Mouse (Mus musculus) adrenal gland, adult 18-20 months (tissue): ENCODE results near the gene Atp13a3. TPM values are rescaled to one million over a fixed set of nuclear protein-coding genes. Genes with fewer than 3 reads are reported as not detected.

ENCODE experiments used
- DNase-seq, 2 experiments: peaks; one replicate each; pipeline ENCODE4 v3.0.0; 2021 to 2022; ENCODE audit warnings: low spot score in 2 of 2
- total RNA-seq, 2 experiments: library from RNA; stranded (reverse); gene quantifications; 1 replicate in 1 of 2; 2 replicates in 1 of 2; pipeline ENCODE4 v1.2.3; 2021

The Atp13a3 gene
- total RNA-seq, 2 experiments from 2014 or later = 91.0 to 99.7 TPM

DNA sequence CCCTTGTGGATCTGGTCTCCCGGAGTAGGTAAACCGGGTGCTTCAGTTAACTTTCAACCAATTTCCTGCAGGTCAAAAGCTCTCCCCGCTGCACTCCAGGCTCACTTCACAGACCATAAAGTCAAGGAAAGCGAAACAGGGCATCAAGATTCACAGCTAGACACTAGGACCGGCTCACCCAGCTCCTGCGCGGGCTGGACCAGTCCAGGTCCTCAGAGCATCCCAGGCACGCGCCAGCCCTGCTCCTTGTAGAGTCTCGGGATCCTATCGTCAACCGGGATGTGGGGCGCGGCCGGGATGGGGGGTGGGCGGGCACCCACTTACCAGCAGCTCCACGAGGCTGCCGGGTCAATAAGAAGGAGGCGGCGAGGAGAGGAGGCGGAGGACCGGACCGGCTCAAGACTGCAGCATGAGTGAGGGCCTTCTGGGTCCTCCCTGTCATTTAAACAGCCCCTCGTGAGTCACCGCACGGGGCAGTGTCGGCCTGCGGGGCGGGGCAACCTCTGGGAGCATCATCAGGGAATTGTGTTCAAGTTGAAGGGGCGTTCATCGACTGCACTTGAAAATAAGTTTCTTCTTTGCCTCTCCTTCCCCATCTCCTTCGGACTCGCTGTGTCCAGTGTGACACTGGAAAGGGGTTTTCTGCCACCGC lies 122.8 kb downstream of the Atp13a3 start, which contains the start of gene Lrrc15:
Gene Lrrc15 (minus strand): TSS at position 413 of the 652 bp plus-strand sequence.
- no peak for DNase-seq

DNA sequence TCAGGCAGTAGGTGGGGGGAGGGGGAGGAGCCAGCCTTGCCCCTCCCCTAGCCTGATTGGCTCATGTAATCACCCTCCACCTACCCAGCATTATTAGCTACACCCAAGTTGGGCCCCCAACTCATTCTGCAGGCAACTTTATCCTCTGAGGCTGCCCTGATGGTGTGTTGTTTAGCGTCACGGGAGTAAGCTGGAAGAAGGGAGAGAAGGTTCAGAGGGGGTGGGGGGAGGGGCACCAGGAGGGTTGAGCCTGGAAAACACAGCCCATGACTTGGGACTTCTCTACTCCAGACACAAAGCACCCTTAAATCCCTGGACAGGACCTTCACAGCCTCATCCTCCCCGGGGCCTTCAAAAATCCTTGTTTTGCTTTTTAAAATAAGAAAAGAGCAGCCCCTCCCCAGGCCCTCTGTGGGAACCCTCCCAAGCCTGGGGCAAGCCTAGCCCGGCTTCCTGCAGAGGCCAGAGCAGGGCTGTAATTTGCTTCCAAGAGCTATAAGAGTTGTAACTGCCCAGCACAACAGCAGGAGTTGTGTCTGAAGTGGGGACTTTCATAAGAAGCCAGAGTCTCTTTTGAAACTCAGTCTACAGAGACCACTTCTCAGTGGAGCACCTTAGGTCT lies 125.0 kb downstream of the Atp13a3 start:
- DNase-seq = no peak

DNA sequence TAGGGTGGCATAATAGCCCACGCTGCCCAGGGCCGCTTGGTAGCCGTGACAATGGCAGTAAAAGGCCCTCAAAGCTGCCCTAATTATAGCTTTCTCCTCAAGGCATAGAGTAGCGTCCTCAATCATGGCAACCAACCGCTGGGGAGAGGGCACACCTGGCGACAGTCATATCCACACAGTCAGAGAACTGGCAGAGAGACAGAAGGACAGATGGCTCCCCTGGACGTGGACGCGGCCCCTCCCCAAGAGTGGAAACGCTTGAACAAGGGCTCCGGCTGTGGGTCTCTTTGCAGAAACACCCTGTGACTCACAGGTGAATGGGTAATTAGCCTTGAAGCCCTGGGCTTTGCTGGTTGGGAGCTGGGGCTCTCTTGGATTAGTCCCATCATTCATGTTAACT lies 127.4 kb downstream of the Atp13a3 start:
- DNase-seq = no peak

DNA sequence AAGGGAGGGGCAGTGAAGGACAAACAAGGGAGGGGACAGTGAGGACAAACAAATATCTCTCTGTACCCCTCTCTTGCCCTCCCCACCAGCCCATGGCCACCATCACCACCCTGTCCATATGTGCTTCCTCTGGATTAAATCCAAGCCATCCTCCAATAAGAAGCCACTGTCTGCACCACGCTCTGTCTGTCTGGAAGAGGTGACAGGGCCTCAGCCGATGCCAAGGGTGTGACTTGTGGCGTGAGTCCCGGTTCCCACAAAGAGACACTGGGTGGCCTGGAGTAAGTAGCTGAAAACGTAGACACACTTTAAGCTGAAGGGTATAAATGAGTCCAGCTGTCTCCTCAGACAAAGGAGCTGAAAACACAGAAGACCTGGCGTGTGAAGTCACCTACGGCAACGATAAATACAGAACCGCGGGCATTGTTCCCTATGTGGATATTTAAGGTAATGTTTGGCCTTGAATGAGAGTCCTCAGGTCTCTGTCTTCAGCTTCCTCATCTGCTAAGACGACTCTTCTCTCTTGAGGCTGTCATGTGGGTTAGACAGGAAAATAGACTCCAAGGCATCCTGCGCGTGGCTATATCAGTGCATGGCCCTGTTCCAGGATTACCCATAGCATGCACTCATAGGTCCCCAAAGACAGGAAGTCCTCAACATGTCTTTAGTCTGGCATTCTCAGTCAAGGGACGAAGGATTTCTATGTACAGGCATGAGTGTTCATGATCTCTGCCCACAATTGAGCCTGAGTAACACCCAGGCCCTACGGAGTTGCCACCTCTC lies 130.0 kb downstream of the Atp13a3 start:
- no peak for DNase-seq

DNA sequence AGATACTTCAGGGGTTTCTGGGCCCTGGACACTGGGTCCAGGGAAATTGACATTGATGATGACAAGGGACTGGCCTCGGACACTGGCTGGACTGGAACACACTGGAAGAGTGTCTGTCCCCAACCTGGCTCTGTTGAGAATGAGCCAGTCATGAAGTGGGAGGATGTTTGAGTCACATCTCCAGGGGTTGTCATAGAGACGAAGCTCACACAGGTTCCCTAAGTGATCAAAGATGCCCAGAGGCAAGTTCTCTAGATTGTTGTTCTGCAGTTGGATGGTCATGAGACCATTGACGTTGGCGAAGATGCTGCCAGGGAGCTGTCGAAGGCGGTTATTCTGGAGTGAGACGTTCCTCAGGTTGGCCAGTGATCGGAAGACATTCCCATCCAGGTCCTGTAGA lies 132.7 kb downstream of the Atp13a3 start:
- no peak for DNase-seq

DNA sequence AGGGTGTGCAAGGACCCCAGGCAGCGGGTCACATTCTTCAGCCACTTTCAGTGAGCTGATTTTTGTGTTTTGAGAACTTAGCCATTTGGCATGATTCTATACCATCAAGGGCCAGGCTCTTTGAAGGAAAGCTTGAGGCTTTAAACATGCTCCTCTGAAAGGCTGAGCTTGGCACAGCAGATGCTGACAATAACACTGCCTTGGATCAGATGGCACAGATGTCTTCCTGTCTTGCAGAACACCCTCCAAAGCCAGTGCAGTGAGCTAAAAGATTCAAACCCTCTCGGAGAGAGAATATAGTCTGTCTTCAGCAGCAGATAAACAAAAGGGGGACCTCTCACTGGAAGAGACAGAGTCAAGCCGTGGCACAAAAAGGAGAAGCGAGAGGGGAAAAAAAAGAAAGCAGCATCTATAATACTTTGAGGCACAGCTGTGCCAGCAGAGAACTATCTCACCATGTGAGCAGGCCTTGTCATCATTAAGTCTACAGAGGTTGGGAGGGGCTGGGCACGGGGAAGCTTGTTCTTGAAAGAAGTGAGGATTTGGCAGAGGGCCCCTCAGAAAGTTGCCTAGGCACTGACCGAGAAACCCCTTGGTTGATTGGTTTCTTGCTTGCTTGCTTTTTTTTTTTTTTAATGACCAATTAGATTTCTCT lies 133.7 kb downstream of the Atp13a3 start:
- no peak for DNase-seq

DNA sequence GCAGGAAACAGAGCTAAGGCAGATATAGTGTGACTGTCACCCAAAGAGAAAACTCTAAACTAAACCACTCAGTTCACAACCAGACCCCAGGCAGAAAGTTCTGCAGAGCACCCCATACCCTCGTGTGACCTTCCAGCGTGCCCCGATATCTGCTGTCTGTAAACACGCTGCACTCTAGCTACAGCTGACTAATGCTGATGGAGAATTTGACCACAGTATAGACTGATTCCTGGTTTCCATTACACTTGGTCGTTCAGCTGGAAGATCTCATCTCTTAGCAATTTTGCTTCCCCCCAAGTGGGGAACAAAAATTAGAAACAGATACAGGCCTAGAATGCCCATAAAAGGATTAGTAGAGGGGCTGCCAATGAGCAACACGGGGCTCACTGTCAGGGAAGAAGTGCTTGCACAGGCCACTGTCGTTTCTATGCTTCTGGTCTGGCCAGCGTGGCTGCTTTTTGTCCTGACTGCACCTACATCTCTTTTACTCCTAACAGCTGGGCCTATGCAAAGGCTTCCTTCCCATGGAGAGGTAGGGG lies 134.5 kb downstream of the Atp13a3 start:
- DNase-seq = no peak

DNA sequence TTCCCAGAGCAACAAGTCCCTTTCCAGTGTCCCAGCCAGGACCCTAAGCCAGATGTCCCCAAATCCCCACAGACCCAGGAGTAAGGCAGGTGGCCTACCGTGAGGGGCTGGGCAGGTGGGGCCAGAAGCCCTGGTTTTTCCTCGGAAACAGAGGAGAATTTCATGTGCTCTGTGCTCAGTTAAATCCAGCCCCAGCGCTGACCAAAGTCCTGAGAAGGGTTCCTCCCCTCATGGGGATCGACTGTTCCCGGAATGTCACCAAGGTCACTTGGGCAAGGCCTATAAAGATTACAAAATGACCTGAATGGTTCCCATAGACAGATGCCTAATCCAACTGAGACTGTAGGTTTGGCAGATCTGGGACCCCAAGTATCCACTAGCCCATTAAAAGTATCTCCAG lies 138.4 kb downstream of the Atp13a3 start, which contains the start of gene Cpn2:
Gene Cpn2 (minus strand): TSS at position 141 of the 400 bp plus-strand sequence.
- DNase-seq = no peak

DNA sequence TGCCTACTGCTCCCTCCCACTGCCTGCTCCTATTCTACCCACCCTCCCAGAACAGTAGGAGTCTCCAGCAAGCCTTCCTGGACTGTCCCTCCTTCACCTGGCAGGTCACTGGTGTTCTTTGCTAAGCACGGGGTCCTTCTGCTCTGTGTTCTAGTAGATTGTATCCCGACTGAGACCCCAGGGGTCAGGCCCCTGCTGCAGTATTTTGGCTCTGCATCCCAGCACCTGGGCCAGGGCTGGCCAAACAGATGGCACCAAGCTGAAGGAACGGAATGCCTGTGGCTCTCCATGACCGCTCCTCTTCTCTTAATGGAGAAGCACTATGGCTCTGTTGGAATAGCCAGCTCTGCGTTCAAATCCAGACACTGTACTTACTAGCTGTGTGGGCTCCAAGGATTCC lies 139.2 kb downstream of the Atp13a3 start:
- DNase-seq = no peak

DNA sequence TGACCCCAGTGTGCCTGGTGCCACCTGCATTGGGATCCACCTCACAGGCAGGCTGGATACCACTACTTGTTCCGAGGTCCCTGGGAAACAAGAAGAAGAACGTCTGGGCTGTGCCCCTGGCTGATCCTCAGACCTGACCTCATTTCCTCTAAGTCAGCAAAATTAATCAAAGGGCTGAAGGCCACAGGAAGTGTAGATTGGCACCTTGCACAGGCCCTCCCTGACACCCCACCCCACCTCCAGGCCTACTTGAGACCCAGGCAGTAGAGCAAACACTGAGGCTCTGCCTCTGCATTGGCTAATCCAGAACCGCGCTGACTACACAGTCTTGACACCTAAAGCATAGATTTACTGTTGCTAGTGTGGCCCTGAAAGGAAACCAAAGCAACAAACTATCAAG lies 140.2 kb downstream of the Atp13a3 start:
- no peak for DNase-seq

DNA sequence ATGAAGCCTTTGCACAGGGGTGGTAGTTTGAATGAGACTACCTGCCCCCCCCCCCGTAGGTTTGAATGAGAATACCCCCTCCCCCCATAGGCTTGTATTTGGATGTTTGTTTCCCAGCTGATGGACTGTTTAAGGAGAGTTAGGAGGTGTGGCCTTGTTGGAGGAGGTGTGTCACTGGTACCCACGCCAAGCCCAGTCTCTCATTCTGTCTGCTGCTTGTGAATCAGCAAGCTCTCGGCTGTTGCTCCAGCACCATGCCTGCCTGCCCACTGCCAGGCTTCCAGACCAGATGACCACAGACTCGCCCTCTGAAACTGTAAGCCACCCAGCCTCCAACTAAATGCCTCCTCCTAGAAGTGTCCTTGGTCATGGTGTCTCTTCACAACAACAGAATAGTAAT lies 142.6 kb downstream of the Atp13a3 start:
- no peak for DNase-seq

DNA sequence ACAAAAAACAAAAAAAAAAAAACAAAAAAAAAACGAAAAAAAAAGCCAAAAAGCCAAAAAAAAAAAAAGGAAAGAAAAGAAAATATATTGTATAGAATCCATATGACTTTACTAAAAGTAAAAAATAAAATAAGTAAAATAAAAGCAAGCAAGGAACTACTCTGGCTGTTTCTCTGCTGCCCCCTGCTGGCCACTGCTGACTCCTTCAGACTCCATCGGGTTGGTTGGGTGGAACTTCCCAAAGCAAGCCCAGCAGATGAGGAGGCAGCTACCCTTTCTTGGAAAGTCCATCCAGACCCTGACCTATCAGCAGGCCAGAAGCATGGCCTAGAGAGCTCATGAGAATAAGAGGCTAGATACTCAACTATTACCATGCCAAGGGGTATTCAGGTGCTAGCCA lies 143.1 kb downstream of the Atp13a3 start:
- peak; percentile 63 to 74 for DNase-seq

Other genes with a start within 250 kb of the Atp13a3 start
- gene Cpn2, start 138.5 kb downstream of the Atp13a3 start, total RNA-seq = 1 to 10 TPM; 1.1 to 2.6 TPM
- gene Lrrc15, start 122.7 kb downstream of the Atp13a3 start, total RNA-seq = under 1 TPM; 0.07 to 0.13 TPM
- gene Gp5, start 95.2 kb downstream of the Atp13a3 start, total RNA-seq = under 1 TPM; 0.23 to 0.51 TPM
- gene Tmem44, start 144.9 kb upstream of the Atp13a3 start, total RNA-seq = 1 to 10 TPM; 3.7 to 4.2 TPM
- gene Lsg1, start 181.6 kb upstream of the Atp13a3 start, total RNA-seq = 10 to 100 TPM; 38.5 to 39.5 TPM
- gene Fam43a, start 193.7 kb upstream of the Atp13a3 start, total RNA-seq = 10 to 100 TPM; 24.6 to 30.9 TPM